Mouse (Mus musculus) C2C12 (cell line): ENCODE data around the gene Spsb4.

ENCODE experiments used
- CEBPB ChIP-seq: IDR thresholded peaks from one replicate; pipeline ENCODE4 v1.6.1; 2011; ENCODE audit warnings: low read depth, mild to moderate bottlenecking, control low read depth, moderate library complexity
- CTCF ChIP-seq: IDR thresholded peaks from one replicate; pipeline ENCODE4 v1.5.1; 2011; ENCODE audit not compliant: control insufficient read depth, insufficient read depth, insufficient read length
- MAX ChIP-seq: IDR thresholded peaks from one replicate; pipeline ENCODE4 v1.6.1; 2011; ENCODE audit warnings: mild to moderate bottlenecking, control low read depth

DNA sequence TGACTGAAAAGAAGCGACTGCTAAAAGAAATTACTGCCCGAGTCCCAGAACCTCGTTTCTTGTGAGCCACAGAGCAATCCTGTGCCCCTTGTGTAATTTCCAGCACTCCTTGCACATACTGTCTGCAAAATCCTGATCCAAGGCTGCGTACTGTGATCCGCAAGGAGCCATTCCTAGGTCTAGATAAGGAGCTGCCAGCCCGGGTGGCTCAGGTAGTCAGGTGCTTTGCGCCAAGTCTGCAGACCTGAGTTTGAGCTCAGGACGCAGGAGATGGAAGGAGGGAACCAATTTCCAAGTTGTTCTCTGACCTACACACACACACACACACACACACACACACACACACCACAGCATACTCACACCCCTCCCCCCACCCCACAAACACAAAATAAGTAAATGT lies 16.0 kb downstream of the Spsb4 start:
- TF ChIP-seq CTCF, result no peak
- TF ChIP-seq CEBPB, result no peak
- no peak for TF ChIP-seq MAX
